Mouse (Mus musculus): ENCODE results near the gene Rapgef3.

The Rapgef3 gene

GRCm38 (mm10) chr15:97773108-97773507, 5.3 kb upstream of the Rapgef3 start:
- no peak for DNase-seq (ENCODE audit: low read depth, low spot score)

DNA sequence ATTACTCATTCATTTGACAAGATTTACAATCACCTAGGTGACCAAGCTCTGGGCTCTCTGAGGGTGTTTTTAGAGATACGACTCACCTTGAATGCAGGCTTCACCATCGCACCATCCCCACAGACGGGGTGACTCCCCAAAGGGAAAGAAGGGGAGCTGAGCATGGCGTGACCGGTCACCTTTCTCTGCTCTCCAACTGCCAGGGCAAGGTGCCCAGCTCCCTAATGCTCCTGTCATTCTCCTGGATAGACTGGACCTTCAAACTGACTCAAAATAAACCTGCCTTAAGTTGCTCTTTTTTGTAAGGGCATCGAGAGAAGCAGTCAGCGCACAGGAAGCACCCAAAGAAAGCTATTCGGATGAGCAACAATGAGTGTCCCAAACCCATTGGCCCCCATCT, 2.5 kb upstream of the Rapgef3 start:
- no peak for DNase-seq (ENCODE audit: low read depth, low spot score)

DNA sequence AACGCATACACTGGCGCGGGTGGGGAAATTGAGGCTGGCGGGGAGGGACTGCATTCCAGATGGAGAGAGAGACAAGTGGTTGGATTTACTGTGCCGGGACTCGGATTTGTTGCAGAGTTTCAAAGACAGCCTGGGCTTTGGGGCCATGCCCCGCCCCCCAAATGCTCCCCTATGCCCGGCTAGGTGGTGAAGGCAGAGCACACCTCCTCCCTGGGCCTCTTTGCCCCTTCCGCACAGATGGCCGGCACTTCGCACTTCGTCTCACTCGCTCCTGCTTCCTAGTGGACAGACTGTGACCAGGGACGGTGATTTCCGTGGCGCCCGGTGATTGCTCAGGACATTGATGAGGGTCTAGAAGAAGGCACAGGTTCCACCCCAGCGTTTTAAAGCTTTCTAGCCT, 420 bp upstream of the Rapgef3 start:
- no peak for DNase-seq (ENCODE audit: low read depth, low spot score)

DNA sequence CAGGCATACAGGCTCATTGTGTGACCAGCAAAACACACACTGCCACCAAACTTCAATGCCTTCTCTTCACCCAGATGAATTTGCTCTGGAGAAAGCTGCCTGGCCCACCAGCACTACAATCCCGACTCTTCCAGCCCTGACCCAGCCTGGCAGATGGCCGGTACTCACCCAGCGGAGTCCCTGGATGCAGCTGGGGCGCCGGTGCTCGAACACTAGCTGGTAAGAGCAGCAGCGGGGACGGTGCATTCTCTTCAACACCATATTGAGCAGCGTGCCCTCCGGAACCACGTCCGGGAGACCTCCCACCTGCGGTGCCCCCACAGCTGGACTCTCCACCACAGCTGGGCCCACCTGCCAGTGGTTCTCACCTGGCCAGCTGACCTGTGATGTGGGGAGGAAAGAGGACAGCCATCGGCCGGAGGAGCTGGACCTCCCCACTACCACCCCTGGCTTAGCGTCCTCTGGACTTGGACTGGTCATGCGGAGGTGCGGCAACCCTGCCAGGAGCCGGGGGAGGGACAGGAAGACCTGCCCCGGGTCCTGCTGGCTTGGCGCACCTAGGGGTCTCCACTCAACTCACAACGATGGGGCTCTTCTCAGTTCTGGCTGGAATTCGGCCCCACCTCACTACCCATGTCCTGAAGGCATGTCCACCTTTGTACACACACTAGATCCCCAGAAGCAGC, 1.0 kb downstream of the Rapgef3 start:
- DNase-seq (ENCODE audit: low read depth, low spot score), result no peak

DNA sequence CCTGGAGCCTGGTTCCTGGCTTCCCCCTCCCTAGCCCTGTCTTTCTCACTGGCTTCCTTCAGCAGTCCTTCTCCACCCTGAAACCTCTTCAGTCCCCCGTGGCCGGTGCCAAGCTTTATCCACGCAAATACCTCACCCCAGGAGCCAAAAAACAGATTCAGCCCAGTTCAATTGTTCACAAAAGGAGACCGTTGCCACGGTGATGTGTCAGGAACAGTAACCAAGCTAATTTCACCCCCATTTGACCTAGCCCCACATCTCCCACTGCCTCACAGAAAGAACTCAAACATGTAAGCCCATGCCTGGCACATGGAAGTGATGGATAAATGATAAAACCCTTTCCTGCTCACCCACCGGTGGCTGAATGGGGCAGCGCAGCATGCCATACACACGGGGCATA, 1.6 kb downstream of the Rapgef3 start:
- DNase-seq (ENCODE audit: low read depth, low spot score), result no peak

DNA sequence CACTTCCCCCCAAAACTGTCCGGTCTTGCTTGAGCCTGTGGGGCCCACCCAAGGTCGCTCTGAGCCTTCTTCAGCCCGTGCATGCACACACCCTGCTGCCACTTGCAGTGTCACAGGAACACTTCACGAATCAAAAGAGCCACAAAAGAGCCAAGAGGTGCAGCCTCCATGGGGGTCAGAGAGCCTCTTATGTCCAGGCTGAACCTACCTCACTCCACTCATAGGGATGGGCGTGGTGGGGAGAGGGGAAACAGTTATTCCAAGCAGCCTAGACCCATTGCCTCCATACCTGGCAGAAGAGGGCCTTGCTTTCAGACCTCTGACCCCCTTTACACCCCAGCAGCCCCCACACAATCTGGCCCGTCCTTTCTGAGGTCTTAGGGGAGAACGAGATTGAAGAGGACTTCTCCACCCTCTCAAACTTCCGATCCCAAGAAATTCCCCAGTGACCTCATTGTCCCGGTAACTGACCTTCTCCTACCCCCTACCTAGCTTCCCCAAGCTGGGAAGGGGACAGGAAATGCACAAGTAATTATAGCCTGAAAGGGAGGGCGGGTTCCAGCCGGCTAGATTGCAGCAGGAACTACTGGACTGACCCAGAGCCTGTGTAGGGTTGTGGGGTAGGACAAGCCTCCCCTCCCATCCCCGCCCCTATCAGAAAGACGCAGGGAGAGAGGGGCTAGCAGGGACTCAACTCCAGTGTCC, 2.5 kb downstream of the Rapgef3 start:
- no peak for DNase-seq (ENCODE audit: low read depth, low spot score)

GRCm38 (mm10) chr15:97764532-97764931, 3.2 kb downstream of the Rapgef3 start:
- DNase-seq (ENCODE audit: low read depth, low spot score), result no peak

DNA sequence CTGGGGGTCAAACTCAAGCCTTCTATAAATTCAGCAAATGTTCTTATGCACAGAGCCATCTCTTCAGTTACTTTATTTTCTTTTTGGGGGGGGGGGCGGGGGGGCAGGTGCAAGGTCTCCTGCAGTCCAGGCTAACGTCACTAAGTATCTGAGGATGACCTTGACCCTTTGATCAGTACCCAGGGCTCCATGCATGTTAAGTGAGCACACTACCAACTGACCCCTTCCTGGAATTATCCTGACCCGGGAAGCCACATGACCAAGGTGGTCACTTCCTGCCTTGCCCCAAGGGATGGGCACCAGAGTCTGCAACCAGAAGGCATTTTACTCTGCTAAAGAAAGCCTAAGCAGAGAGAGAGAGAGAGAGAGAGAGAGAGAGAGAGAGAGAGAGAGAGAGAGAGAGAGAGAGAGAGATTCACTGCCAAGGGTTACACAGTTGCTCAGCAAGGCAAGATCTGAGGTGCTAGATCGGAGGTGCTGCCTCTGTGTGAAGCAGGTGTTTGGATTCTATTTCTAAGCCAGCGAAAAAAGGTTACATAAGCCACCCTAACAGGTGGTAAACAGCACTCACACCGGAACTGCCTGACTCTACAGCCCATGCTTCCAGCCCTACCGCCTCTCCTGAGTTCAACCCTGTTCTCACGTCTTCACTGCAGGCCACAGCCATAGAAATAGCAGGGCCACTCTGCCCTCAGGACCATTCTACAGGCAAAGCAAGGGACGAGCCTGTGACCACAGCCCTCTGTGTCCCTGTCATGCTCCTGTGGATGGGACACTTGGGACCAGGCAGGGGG, 4.3 kb downstream of the Rapgef3 start:
- DNase-seq (ENCODE audit: low read depth, low spot score), result no peak

DNA sequence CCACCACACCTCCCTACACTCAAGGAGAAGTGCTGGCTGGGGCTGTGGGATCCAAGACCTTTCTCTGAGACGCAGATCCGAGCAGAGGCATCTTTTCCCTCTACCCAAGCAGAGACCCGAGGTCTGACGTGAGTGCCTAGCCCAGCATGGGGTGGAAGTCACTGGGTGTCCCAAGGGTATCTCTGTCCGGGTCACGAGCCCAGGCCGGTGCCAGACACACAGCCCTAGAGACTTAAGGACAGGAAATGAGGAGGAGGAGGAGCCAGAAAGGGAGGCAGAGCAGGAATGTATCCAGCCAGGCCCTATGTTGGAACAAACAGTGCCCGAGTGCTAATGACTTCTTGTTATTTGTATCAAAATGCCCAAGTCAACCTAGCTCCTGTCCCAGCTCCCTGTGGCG, 5.0 kb downstream of the Rapgef3 start:
- no peak for DNase-seq (ENCODE audit: low read depth, low spot score)

DNA sequence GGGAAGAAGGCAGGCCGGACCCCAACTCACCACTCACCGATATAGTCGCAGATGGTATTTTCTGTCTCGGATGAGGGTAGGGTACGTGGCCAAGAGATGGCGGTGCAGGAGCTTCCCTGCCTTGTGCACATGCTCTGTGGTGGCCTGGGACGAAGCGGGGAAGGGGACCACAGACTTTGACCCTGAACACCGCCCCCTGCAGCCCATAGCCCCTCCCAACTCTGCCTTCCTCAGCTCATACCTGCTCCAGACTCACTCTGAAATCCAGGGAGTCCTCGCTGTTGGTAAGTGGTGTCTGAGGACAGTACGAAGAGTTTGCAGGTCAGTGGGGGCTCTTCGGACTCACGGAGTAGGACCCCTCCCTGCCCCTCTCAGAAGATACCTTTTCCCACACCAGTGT, 6.3 kb downstream of the Rapgef3 start:
- DNase-seq (ENCODE audit: low read depth, low spot score), result no peak

- no peak for DNase-seq (ENCODE audit: low read depth, low spot score)
These were observed 6.8 kb downstream of the Rapgef3 start for GRCm38 (mm10) chr15:97760952-97761351.

DNA sequence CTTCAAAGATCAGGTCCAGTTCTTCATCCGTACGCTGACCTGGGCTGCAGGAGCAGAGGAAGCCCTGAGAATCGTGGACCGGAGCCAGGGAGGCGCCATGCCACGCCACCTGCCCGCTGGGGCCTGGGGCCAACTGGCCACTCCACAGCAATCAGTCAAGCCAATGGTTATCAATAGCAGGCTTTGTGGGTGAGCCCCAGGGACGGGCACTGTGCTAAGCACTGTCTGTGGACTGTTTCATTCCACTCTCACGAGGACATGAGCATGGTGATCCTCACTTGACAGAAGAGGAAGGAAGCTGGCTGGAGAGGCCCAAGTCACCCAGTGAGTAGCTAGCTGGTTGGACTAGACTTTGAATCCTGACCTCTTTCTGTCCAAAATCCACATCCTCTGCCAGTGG, 7.8 kb downstream of the Rapgef3 start:
- DNase-seq (ENCODE audit: low read depth, low spot score), result no peak

GRCm38 (mm10) chr15:97755361-97755760, 12.4 kb downstream of the Rapgef3 start:
- DNase-seq (ENCODE audit: low read depth, low spot score), result no peak

DNA sequence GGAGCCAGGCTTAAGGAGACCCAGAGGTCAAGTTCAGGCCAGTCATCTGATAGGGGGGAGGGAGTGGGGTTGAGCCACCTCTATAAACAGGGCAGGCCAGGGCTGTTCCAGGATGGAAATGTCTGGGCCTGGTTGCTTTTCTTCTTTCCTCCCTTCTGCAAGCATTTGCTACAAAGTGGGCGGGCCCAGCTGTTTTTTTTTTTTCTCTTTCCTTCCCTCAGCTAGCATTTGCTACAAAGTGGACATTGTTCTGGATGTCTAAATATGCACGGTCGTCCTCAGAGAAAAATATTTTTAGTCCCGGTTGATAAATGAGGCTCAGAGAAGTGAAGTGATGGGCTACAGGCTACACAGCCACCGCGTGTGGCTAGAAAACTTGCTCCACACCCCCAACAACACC, 13.3 kb downstream of the Rapgef3 start:
- no peak for DNase-seq (ENCODE audit: low read depth, low spot score)

- DNase-seq (ENCODE audit: low read depth, low spot score), result no peak
These were observed 15.3 kb downstream of the Rapgef3 start for GRCm38 (mm10) chr15:97752491-97752890.

- peak; percentile 50 for DNase-seq (ENCODE audit: low read depth, low spot score)
These were observed 16.1 kb downstream of the Rapgef3 start for GRCm38 (mm10) chr15:97751676-97752075.

DNA sequence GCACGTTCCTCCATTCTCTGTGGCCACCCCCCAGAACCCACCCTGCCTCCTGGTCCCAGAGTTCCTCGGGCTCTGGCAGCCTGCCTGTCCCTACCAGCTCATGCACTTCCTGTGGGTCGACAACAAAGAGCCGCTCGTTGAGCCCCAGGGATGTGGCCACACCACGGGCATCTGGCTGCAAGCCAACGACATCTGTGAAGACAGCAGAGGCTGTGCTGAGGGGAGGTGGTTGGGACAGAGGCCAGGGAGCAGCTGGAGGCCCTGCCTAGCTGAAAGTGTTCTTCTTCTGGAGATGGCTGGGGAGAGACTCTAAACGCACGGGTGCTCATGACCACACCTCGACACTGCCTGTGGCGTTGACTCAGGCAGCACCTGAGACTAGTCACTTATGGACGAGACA, 17.1 kb downstream of the Rapgef3 start:
- DNase-seq (ENCODE audit: low read depth, low spot score), result peak; percentile 36

DNA sequence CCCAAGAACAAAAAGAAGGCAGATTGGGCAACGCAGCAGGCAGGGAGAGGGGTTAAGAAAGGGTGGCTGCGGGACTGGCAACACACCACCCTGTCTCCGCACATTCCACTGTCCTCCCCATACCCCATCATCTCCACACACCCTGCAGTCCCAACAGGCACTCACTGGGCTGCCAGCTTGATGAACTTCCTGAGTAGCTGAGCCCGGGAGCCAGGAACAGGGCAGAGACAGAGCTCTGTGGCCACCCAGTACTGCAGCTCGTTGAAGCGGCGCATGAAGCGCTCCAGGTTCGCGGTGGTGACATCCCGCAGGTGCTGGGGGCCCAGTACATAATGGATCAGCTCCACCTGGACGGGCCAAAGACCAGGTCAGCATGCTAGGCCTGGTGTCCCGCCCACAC, 17.9 kb downstream of the Rapgef3 start:
- no peak for DNase-seq (ENCODE audit: low read depth, low spot score)

DNA sequence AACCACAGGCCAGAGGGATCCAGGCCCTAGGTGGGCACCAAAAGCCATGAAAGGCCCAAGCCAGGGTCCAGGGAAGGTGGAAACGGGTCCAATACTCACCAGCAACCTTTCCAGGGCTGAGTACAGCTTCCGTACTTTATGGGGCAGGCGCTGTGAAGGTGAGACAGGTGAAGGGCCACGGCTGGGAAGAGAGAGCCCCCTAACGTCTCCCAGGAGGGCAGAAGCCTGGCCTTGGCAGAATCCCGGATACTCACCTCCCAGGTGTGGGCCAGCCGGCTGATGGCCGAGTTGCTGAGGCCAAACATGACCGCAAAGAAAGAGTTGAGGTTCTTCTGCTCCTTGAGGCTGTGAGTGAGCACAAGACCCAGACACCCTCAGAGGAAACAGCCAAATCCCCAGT, 18.4 kb downstream of the Rapgef3 start:
- DNase-seq (ENCODE audit: low read depth, low spot score), result no peak

DNA sequence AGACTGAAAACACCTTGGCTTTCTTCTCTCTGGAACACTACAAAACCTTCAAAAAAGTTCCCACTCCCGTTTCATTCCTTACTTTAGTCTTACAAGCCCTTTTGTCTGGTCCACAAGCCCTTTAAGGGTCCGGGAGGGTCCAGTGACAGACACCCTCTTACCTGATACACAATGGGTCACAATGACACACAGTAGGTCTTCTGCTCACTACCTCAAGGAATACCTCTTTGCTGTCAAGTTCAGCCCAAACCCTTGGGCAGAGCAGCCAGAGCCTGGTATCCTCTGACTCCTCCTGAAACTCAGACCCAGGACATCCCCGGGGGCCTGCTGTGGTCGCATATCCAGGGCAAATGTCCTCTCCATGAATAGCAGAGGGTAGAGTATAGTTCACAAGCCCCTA, 18.8 kb downstream of the Rapgef3 start:
- no peak for DNase-seq (ENCODE audit: low read depth, low spot score)

- DNase-seq (ENCODE audit: low read depth, low spot score), result peak; percentile 38
These were observed 19.5 kb downstream of the Rapgef3 start for GRCm38 (mm10) chr15:97748309-97748708.

DNA sequence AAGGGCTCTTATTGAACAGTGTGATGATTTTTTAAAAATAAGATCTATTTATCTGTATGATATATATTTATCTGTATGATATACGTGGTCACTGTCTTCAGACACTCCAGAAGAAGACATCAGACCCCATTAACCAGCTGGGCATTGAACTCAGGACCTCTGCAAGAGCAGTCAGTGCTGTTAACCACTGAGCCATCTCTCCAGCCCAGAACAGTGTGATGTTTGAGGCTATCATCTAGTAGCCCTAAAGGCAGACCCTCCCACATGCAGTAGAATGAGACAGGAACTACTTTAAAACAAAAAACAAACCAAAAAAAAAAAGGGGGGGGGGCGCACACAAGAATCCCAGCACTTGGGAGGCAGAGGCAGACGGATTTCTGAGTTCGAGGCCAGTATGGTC, 20.3 kb downstream of the Rapgef3 start:
- no peak for DNase-seq (ENCODE audit: low read depth, low spot score)

- DNase-seq (ENCODE audit: low read depth, low spot score), result no peak
These were observed 21.0 kb downstream of the Rapgef3 start for GRCm38 (mm10) chr15:97746748-97747147.

All from CD4-positive helper T cell, adult 2 months (primary cell).